Mouse (Mus musculus) brown adipose tissue, adult 24 weeks (tissue): ENCODE data around the gene Chkb. TPM values are rescaled to one million over a fixed set of nuclear protein-coding genes. Genes with fewer than 3 reads are reported as not detected.
"Not testable (repeated sequence)": the region's sequence is repeated elsewhere in the genome, so short reads cannot be mapped to it uniquely, and the experiment has no call there.

Source experiments
- H3K27ac ChIP-seq: fragments of 200-500 bp; replicated peaks from 2 replicates; pipeline ENCODE4 v1.5.1; 2012; ENCODE audit warnings: low read depth, mild to moderate bottlenecking, low read length
- H3K4me1 ChIP-seq: fragments of 200-500 bp; 2 replicates; pipeline ENCODE4 v1.6.1; 2012; ENCODE audit warnings: low read length, mixed read lengths; ENCODE audit not compliant: control insufficient read depth, insufficient read depth, insufficient read length
- H3K4me3 ChIP-seq: fragments of 200-500 bp; 2 replicates; pipeline ENCODE4 v1.5.1; 2012; ENCODE audit warnings: low read depth, mild to moderate bottlenecking, low read length, moderate library complexity; ENCODE audit not compliant: insufficient read depth
- polyA plus RNA-seq: library from polyadenylated mRNA; stranded (reverse); fragments of >200 nt; gene quantifications from 2 replicates; pipeline ENCODE4 v1.2.4, GENCODE M21; 2012; ENCODE audit not compliant: missing spikeins, insufficient read depth, insufficient read length

Chkb gene
- polyA plus RNA-seq, 1 experiment: 203 TPM

DNA sequence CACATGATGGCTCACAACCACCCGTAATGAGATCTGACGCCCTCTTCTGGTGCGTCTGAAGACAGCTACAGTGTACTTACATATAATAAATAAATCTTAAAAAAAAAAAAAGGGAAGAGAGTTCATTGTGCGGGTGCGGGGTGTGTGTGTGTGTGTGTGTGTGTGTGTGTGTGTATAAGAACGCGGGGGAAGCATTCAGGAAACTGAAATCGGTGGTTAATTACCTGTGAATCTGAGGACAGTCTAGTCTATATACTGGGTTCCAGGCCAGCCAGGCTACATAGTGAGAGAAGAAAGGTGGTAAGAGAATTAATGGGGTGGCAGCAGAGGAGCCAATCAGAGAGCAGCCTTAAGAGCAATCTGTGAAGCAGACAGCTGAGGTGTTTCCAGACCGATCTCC, 1.1 kb upstream of the Chkb start:
- not testable (repeated sequence) for H3K4me1 ChIP-seq
- peak overlapping the region; percentile 13 for H3K4me3 ChIP-seq
- peak overlapping the region; percentile 99 for H3K27ac ChIP-seq

DNA sequence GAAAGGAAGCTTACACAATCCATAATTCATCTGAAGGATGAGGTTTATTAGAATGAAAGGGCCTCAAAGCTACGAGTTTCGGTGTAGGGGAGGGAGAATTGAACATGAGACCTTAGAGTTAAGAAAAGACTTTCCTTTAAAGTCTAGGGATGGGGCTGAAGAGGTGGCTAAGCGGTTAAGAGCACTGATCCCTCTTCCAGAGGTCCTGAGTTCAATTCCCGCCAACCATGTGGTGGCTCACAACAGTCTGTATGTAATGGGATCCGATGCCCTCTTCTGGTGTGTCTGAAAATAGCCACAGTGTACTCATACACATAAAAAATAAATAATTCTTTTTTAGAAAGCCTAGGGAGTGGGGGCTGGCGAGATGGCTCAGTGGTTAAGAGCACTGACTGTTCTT, 633 bp upstream of the Chkb start:
- peak overlapping the region; percentile 99 for H3K27ac ChIP-seq
- H3K4me3 ChIP-seq: peak overlapping the region; percentile 91
- peaks cover 5% of the 10 kb centered on the region; the same call in 1 of the 2 replicates for H3K4me1 ChIP-seq

DNA sequence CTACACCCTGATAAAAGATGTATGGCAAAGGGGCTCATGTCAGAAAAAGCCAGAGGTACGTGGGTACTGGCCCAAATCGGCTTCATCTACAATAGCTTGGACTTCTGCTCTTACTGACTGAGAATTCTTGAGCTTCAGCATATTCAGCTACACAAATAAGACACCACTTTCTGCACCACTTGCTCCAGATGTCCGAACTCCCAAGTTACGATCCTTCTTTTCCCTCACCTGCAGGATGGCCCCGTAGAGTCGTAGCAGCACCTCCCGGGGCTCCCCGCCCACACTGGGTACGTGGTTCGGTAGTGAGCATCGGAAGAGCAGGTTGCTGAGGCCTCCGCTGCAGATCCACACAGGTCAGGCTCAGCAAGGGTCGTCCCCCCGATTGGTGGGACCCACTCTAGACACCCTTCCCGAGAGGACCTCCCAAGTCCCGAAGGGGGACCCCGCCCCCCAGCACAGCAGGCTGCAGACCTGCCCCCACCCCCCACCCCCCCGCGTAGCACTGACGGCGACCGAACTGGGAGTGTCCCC, 822 bp downstream of the Chkb start:
- H3K4me1 ChIP-seq: peaks cover 5% of the 10 kb centered on the region; the same call in 1 of the 2 replicates
- H3K4me3 ChIP-seq: peak overlapping the region; percentile 91
- peak overlapping the region; percentile 98 for H3K27ac ChIP-seq

DNA sequence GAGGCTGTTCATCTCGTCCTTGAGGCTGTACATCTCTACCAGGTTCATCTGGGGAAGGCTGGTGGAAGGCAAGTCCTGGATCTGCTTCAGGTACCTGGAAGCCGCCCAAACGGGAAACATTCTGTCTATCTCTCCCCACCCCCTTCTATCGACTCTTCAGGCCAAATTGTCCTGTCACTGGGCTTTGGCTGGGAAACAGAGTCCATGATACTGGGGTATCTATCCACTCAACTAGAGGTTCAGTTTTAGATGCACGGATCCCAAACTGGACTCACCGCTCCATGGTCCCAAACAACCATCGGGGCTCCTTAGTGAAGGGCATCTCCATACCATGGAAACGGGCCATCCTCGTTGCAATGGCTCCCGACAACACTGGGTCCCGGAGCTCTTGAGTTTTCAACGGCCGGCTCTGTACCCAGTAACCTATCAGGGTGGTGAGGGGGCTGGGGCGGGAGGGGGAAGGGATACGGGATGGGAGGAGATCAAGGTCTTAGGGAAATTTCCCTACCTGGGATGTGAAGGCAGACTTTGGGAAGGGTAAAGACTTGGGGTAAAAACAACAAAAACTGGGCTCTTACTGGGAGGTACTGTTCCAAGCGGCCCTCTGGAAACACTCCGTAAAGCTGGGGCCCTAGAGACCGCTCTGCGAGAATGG, 1.4 kb downstream of the Chkb start:
- H3K4me1 ChIP-seq: peaks cover 5% of the 10 kb centered on the region; the same call in 1 of the 2 replicates
- peak overlapping the region; percentile 98 for H3K27ac ChIP-seq

DNA sequence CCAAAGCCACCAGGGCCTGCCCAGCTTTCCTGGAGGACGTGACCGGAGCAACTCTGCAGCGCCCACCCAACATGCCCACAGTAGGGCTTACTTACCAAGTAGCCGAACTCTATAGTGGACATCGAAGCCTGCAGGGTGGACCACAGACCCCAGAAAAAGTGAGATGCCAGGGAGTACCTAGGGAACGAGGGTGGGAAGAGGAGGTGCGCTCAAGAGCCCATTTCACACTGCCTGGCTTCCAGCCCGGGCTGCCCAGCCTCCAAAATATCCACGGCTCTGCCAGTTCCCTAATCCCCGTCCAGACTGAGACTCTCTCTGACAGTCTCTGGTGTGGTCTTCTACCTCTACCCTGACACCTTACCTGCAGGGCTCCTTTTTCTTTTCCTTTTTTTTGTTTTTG, 3.0 kb downstream of the Chkb start:
- Histone ChIP-seq H3K27ac (peak overlapping the region; percentile 98), H3K4me1 (no peaks in the 10 kb centered on the region; the same call in 1 of the 2 replicates), H3K4me3 (peak overlapping the region; percentile 23; the same call in 1 of the 2 replicates)

More for the DNA sequence above, 1.4 kb downstream of the Chkb start:
- peak overlapping the region; percentile 91 for H3K4me3 ChIP-seq

DNA sequence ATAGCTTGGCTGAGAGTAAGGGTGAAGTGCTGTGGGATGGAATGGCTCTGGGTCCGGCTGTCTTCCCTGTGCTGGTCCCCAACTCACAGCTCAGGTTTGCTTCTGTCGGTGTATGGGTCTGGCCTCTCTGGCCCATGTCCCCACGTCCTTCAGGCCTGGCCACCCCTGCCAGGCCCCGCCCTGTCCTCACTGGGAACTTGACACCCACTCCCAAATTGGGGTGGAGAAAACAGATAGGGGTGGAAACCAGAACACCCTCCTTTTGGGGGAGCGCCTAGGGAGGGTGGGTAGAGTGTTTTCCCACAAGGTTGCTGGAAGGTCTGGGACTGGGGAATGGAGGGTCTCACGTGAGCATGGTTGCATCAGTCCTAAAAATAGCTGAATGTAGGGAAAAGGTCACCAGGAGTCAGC, 4.0 kb downstream of the Chkb start, which contains the start of gene Cpt1b:
TSS of gene Cpt1b (minus strand) at position 153 of the 411 bp plus-strand sequence.
- Histone ChIP-seq H3K27ac (peak within 1 kb of the TSS; percentile 98), H3K4me1 (no peaks in the 10 kb centered on the region; the same call in 1 of the 2 replicates), H3K4me3 (peak within 1 kb of the TSS; percentile 75)

DNA sequence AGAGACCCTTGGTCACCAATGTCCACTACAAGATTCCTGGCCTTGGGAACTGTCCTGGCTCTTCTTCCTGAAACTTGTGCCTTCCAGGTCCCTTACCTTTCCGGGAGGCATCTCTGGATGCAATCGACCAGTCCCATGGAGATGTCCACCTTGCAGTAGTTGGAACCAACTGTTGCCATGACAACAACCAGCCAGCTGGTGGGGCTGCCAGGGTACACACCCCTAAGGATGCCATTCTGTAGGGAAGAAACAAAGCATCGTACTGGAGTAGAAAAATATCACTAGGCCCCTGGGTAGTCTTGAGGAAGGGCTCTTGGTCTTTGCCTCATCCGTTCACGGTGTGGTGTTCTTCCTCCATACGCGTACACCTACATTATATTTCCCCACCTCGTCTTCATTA, 5.1 kb downstream of the Chkb start:
- Histone ChIP-seq H3K4me1 (peaks cover 5% of the 10 kb centered on the region), H3K27ac (peak overlapping the region; percentile 97), H3K4me3 (peak overlapping the region; percentile 75)

DNA sequence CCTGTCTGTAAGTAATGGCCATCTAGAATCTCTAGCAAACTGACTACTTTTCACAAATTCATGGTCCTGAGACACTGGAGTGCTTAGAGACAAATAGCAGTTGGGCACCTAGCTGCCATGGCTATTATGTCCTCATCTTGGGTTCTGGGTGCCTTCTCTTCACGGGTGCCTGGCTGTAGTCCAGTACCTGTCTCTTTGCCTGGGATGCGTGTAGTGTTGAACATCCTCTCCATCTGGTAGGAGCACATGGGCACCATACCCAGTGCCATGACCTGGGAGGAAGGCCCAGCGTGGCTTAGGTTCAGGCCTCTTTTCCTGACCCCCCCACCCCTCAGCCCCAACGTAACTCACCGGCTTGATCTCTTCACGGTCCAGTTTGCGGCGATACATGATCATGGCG, 7.8 kb downstream of the Chkb start:
- Histone ChIP-seq H3K27ac (peak overlapping the region; percentile 54), H3K4me1 (peaks cover 5% of the 10 kb centered on the region; the same call in 1 of the 2 replicates), H3K4me3 (peak overlapping the region; percentile 19)

DNA sequence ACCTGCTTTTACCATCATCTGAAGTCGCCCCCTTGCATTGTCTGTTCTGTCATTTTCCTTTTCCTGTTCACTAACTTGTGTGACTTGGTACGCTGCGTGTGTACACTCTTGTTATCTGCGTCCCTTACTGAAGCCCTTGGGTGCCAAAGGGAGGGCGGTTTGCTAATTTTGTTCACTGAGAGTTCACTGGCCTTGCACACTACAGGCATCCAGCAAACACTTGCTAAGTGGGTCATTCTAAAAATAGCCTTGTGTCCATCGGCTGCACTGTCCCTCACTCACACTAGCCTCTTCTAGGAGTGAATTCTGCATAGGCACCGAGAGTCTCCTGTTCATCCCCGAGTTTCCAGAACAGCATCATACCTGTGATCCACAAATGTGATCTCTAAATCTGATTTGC, 14.4 kb downstream of the Chkb start:
- 0 out of 2 replicates have a peak overlapping the region, but pooled peaks have one; percentile 1 for H3K27ac ChIP-seq

DNA sequence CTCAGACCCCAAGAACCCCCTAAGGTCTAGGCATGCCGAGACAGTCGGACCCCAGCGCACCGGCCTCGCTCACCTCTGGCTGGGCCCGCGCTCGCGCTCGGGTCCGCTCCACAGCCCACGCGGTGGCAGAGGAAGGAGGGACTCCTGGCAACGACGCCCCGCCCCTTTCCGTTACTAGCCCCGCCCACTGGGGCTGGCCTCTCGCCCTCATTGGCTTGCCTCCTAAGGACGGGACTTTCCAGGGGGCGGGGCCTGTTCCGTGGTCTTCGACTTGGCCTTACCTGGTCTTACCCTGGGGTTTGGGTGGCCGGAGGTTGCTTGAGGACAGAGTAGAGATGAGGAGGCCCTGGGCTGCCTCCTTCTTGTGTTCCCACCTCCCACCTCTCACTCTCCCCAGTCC, 19.6 kb downstream of the Chkb start, which contains the start of gene Syce3:
TSS of gene Syce3 (minus strand) at position 386 of the 400 bp plus-strand sequence.
- Histone ChIP-seq H3K27ac (no peak within 1 kb of the TSS), H3K4me1 (no peaks in the 10 kb centered on the region), H3K4me3 (no peak within 1 kb of the TSS)

More for the DNA sequence above, 14.4 kb downstream of the Chkb start:
- H3K4me1 ChIP-seq: 0 out of 2 replicates have a peak, but pooled peaks cover 2% of the 10 kb centered on the region
- no peak overlapping the region for H3K4me3 ChIP-seq

DNA sequence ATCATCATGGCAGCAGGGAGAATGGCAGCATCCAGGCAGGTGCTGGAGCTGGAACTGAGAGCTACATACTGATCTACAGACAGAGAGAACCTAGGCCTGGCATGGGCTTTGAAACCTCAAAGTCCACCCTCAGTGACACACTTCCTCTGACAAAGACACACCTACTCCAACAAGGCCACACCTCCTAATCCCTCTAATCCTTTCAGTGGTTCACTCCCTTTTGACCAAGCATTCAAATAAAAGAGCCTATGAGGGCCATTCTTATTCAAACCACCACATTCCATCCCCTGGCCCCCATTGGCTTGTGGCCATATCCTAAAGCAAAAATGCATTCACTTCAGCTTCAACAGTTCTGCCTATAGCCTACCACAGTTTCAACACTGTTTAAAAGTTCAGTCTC, 23.0 kb downstream of the Chkb start:
- Histone ChIP-seq H3K4me3 (no peak overlapping the region), H3K4me1 (no peaks in the 10 kb centered on the region), H3K27ac (no peak overlapping the region)

DNA sequence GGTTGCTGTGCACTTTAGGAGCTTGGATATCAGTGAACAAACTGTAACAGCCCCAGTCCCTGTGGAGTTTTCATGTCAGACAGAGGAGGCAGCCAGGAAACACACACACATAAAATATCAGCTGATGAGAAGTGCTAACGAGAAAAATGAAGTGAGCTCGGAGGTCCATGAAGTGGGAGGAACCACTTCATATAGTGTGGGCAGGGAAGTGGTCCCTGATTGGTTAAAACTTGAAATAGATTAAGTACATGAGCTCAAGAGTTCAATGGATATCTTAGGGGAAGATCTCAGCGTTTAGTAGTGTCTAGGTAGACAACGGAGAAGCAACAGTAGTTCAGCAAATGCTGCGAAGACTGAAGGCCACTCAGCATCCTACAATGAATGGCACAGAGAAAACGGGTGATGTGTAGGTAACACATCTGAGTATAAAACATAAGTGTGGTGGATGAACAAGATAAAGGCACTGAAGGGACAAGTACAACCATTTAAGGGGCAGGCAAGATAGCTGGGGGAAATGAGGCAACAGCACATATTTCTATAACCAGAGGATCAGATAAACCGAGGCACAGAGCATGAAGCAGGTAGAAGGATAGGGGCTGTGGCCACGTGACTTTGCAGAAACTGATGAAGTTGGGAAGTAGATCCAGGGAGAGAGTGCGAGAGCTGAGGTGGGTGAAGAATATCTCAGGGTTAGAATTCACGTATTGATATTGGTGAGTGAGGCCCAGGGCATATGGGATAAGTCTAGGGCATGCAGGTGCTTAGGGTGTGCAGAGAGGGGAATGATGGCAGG, 24.7 kb downstream of the Chkb start:
- no peak overlapping the region for H3K4me3 ChIP-seq
- H3K27ac ChIP-seq: no peak overlapping the region
- H3K4me1 ChIP-seq: no peaks in the 10 kb centered on the region

DNA sequence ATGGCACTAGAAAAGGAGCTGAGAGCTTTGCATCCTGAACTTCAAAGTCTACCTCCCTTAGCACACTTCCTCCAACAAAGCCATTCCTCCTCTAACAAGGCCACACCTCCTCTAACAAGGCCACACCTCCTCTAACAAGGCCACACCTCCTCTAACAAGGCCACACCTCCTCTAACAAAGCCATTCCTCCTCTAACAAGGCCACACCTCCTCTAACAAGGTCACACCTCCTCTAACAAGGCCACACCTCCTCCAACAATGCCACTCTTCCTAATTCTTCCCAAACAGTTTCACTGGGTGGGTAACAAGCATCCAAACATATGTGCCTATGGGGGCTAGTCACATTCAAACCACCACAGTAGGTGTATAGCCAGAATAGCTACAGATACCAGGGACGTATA, 27.2 kb downstream of the Chkb start:
- H3K4me3 ChIP-seq: no peak overlapping the region
- no peaks in the 10 kb centered on the region for H3K4me1 ChIP-seq
- no peak overlapping the region for H3K27ac ChIP-seq

DNA sequence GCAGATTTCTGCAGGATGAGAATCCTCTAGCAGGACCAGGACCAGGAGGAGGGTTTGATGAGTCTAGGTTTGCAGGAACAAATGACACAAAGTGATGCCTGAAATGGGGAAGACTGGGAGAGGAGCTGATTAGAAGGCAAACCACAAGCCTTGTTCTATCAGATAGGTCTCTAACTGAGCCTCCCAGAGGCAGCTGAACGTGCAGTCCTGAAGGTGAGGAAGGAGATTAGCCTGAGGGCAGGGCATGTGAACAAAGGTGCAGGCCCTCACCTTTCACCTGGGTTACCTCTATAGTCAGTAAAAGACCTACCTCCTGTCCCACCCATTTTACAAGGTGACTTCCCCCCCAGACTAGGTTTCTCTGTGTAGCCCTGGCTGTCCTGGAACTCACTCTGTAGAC, 30.0 kb downstream of the Chkb start:
- Histone ChIP-seq H3K27ac (no peak overlapping the region), H3K4me1 (no peaks in the 10 kb centered on the region), H3K4me3 (no peak overlapping the region)

DNA sequence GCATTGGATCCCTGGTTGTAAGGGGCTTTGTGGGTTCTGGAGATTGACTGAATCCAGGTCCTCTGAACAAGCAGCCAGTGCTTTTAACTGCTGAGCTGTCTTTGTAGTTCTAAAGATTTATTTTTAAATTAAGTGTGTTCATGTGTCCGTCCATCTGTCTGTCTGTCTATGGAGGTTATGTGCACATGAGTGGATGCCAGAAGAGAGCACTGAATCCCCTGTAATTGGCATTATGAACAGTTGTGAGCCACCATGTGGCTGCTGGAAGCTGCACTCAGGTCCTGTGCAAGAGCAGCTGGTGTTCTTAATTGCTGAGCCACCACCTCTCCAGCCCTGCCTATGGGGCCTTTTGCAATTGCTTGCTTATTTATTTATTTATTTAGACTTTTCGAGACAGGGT, 31.6 kb downstream of the Chkb start:
- H3K4me3 ChIP-seq: no peak overlapping the region
- no peaks in the 10 kb centered on the region for H3K4me1 ChIP-seq
- no peak overlapping the region for H3K27ac ChIP-seq
